Mouse (Mus musculus) kidney, adult 2 months (tissue): ENCODE measurements around the gene Odf2. TPM values are rescaled to one million over a fixed set of nuclear protein-coding genes. Genes with fewer than 3 reads are reported as not detected.
"Not testable (repeated sequence)": the region's sequence is repeated elsewhere in the genome, so short reads cannot be mapped to it uniquely, and the experiment has no call there.

Experiments used
- DNase-seq: peaks from one replicate; pipeline ENCODE4 v3.0.0; 2021
- H3K27ac ChIP-seq: fragments of 200-500 bp; 2 replicates; pipeline ENCODE4 v1.5.1; 2012; ENCODE audit warnings: low read depth, low read length, control low read depth, inconsistent platforms; ENCODE audit not compliant: insufficient read depth
- H3K27me3 ChIP-seq: fragments of 200-500 bp; replicated peaks from 2 replicates; pipeline ENCODE4 v1.6.1; 2012; ENCODE audit warnings: mild to moderate bottlenecking, moderate library complexity, low read length, inconsistent platforms; ENCODE audit not compliant: control insufficient read depth, insufficient read depth
- H3K36me3 ChIP-seq: fragments of 200-500 bp; 2 replicates; pipeline ENCODE4 v1.6.1; 2012; ENCODE audit warnings: mild to moderate bottlenecking, moderate library complexity, low read length, inconsistent platforms; ENCODE audit not compliant: control insufficient read depth, insufficient read depth
- H3K4me1 ChIP-seq: fragments of 200-500 bp; 2 replicates; pipeline ENCODE4 v1.6.1; 2011; ENCODE audit warnings: low read length; ENCODE audit not compliant: control insufficient read depth, insufficient read depth
- H3K4me3 ChIP-seq: fragments of 200-500 bp; 2 replicates; pipeline ENCODE4 v1.5.1; 2011; ENCODE audit warnings: mild to moderate bottlenecking, low read depth, low read length, control low read depth; ENCODE audit not compliant: insufficient read depth
- CTCF ChIP-seq: fragments of 200-500 bp; conservative IDR thresholded peaks from 2 replicates; pipeline ENCODE4 v1.5.1; 2011; ENCODE audit warnings: low read depth, mild to moderate bottlenecking, control low read depth, low read length, moderate library complexity, mixed read lengths; ENCODE audit not compliant: insufficient read depth, insufficient read length
- POLR2A ChIP-seq: fragments of 200-500 bp; IDR thresholded peaks from one replicate; pipeline ENCODE4 v1.6.1; 2011; ENCODE audit warnings: low read depth, low read length, control low read depth
- WGBS: fragments of 180-500 bp; shearing (Covaris S2); methylation state at CpG from one replicate; pipeline ENCODE4 v1.1.7; 2018; 5-methylcytosine and 5-hydroxymethylcytosine counted together
- polyA plus RNA-seq: library from polyadenylated mRNA; depleted of rRNA; stranded (reverse); fragments of >200 nt; gene quantifications from 2 replicates; pipeline ENCODE4 v1.2.3, GENCODE M21; 2012

Odf2 gene
- polyA plus RNA-seq, 1 experiment = 17.6 TPM

DNA sequence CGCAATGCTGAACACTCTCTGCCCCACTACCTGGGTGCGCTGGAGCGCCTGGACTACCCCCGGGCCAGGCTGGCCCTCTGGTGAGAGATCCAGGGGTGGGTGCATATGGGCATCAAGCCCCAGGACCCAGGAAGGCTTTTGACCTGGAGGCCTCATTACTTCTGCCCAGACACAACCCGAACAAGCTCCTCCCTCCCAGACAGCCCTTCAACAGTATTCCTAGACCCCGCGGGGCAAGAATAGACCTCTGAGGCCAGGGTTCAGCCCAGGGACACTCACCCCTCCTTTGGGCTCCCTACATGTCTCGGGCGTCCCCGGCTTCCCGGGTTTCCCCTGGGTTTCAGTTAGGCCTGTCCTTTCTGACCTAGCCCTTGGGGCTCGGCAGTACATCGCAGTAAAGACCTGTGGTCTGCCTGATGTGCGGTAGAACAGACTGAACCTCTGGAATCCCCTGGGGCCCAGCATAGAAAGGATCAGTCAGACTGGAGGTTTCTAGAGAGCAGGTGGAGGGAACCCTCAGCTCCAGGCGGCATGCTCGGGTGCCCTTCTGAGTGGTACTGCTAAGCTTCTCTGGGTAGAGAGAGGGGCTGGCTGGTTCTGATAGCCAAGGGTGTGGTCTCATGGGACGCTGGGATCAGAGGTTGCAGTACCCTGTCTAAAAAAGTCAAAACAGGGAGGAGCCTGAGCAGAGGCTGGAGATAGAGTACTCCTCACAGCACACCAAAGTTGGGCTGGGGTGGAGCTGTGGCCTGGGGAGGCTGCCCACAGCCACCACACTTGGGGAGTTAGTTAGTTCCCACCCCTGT is 19.2 kb upstream of the Odf2 start:
- H3K4me3 ChIP-seq = peak overlapping the region; percentile 53
- no peak for DNase-seq
- no peak overlapping the region for H3K27ac ChIP-seq
- H3K27me3 ChIP-seq = no peaks in the 10 kb centered on the region
- no peaks in the 10 kb centered on the region for H3K4me1 ChIP-seq
- H3K36me3 ChIP-seq = no peaks in the 10 kb centered on the region
- TF ChIP-seq CTCF = no peak
- TF ChIP-seq POLR2A = no peak
- WGBS = 22% methylated on average over 17 of the region's 17 CpGs

DNA sequence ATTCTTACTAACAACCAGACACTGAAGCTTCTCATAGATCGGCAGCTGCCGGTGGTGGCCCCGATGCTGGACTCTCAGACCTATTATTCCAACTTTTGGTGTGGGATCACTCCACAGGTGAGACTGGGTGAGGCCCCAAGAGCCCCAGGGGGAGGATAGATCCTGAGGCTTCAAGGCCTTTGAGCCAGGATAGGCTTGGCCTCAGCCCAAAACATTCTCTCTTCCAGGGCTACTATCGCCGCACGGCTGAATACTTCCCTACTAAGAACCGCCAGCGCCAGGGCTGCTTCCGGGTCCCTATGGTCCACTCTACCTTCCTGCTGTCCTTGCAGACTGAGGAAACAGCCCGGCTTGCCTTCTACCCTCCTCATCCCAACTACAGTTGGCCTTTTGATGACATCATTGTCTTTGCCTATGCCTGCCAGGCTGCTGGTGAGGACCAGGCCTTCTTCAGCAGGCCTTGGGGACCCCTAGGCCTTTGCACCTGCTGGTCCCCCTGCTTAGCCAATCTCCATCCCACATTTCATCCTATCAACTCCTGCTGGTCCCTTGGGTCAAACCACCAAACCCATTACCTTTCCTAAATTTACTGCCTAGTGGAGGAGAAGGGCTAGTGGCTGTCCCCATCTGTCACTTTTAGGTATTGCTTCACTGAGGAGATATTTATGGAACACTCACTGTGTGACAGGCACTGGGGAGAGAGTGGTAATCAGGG is 16.3 kb upstream of the Odf2 start:
- Histone ChIP-seq H3K27ac (no peak overlapping the region), H3K4me1 (no peaks in the 10 kb centered on the region), H3K36me3 (no peaks in the 10 kb centered on the region), H3K4me3 (no peak overlapping the region), H3K27me3 (no peaks in the 10 kb centered on the region)
- TF ChIP-seq CTCF (no peak), POLR2A (no peak)
- no peak for DNase-seq
- WGBS = 92% methylated on average over 10 of the region's 10 CpGs

DNA sequence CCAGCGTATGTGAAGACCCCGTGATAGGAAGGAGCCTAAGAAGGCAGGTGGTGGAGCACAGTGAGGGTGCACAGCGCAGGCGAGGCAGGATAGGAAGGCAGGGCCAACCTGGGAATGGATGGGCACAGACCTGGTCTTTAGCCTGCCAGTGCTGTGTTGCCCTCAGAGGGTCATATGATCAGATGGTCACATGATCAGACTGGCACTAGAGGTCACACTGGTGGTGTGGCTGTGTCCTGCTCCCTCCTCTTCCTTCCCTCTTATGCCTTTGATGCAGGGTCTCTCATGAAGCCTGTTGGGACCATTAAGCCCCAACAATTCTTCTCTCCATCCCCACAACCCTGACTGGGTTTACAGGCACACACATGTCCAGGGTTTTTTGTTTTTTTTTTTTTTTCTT is 15.2 kb upstream of the Odf2 start:
- H3K27me3 ChIP-seq = no peaks in the 10 kb centered on the region
- no peak overlapping the region for H3K4me3 ChIP-seq
- no peak for TF ChIP-seq CTCF
- no peak overlapping the region for H3K27ac ChIP-seq
- H3K36me3 ChIP-seq = no peaks in the 10 kb centered on the region
- WGBS = 94% methylated on average over 4 of the region's 4 CpGs
- DNase-seq = peak; percentile 12
- no peaks in the 10 kb centered on the region for H3K4me1 ChIP-seq

DNA sequence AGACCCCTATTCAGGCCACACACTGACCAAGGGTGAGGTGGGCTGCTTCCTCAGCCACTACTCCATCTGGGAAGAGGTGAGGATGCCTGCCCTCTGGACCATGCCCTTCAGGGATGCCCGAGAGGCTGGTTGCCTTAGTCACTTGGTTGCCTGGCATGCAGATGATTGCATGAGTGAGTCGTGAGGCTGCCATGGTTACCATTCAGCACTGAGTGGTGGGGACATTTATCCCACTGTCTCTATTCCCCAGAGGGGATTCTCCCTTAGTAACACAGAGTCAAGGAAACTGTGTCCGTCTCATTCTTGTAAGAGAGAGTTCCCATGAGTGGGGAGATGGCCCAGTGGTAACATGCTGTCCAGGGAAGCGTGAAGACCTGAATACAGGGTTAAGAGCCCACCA is 11.0 kb upstream of the Odf2 start:
- no peak overlapping the region for H3K27ac ChIP-seq
- no peak overlapping the region for H3K4me3 ChIP-seq
- 76% methylated on average over 4 of the region's 4 CpGs for WGBS
- TF ChIP-seq CTCF (no peak), POLR2A (no peak)
- no peaks in the 10 kb centered on the region for H3K27me3 ChIP-seq
- DNase-seq = no peak
- no peaks in the 10 kb centered on the region for H3K4me1 ChIP-seq
- H3K36me3 ChIP-seq = no peaks in the 10 kb centered on the region

DNA sequence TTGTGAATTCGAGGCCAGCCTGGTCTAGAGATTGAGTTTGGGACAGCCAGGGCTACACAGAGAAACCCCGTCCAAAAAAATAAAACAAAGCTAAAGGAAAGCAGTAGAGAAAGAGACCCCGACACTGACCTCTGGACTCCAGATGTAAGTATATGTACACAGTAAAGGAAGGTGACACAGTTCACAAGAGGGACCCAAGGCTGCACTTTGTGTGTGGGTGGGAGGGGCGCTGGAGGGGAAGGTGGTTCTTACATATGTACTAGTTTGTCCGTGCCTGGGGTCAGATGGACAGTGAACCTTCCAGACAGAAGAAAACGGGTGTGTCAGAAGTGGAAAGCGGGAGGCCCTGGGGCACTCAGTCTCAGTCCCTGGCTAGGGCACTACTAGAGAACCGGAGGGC is 9.8 kb upstream of the Odf2 start:
- WGBS = 72% methylated on average over 8 of the region's 8 CpGs
- H3K36me3 ChIP-seq = no peaks in the 10 kb centered on the region
- no peak overlapping the region for H3K4me3 ChIP-seq
- H3K27me3 ChIP-seq = no peaks in the 10 kb centered on the region
- no peak overlapping the region for H3K27ac ChIP-seq
- no peaks in the 10 kb centered on the region for H3K4me1 ChIP-seq
- DNase-seq = no peak
- TF ChIP-seq POLR2A (no peak), CTCF (no peak)

DNA sequence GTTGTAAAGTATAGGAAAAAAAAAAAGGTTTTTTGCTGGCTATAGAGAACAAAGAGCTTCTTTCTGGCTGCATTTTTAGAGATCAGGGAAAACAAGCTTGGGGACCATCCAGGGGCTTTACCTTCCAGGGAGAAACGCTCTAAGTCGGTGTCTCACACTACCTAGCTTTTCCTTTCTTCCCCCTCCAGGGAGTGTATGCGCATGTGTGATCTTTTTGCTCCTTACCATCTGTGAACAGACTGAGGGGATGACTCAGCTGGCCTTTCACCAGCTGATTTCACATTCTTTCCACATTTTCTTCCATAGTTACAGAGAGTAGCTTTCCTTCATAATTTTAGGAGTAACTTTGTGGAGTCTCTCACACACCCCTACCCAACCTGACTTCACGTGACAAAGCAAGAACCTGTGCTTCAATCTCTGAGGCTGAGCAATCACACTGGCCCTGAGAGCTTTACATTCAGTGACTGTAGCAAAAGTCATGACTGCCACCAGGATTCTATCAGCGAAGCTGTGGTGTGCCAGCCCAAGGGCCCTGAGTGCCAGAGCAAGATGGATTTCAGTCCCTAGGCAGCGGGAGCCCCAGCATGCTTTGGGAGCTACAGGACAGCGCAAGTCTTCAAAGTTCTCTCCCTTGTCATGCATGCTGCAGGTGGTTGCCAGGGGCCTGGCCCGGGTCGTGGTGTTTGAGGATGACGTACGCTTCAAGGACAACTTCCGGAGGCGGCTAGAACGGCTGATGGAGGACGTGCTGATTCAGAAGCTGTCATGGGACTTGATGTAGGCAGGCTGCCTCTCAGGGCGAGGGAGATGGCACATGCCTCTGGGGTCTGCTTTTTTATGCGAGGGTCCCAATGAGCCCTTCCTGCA is 8.8 kb upstream of the Odf2 start:
- Histone ChIP-seq H3K27ac (no peak overlapping the region), H3K4me3 (no peak overlapping the region), H3K4me1 (no peaks in the 10 kb centered on the region), H3K36me3 (no peaks in the 10 kb centered on the region), H3K27me3 (no peaks in the 10 kb centered on the region)
- WGBS = 78% methylated on average over 17 of the region's 17 CpGs
- no peak for DNase-seq
- no peak for TF ChIP-seq CTCF
- TF ChIP-seq POLR2A = no peak

DNA sequence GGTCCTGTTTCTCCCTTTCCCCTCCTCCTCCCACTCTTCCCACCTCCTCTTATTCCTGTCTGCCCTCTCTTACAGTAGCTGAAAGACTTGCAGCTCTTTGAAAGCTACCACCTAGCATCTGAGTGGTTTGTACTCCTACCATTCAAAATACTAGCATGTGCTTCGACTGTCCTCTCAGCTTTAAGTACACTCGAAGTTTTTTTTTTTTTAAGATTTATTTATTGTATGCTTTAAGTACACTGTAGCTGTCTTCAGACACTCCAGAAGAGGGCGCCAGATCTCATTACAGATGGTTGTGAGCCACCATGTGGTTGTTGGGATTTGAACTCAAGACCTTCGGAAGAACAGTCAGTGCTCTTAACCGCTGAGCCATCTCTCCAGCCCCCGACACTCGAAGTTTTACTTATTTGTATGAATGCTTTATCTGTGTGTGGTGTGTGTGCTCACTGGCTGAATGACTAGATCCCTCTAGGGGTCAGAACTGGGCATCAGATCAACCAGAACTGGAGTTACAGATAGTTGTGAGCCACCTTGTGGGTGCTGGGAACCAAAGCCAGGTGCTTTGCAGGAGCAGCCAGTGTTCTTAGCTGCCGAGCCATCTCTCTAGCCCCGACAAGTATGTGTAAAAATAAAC is 2.2 kb upstream of the Odf2 start:
- H3K36me3 ChIP-seq, H3K4me3 ChIP-seq, H3K4me1 ChIP-seq, H3K27me3 ChIP-seq, DNase-seq, H3K27ac ChIP-seq: not testable (repeated sequence)
- WGBS = 77% methylated on average over 9 of the region's 9 CpGs
